In genomic region chr4:59548560-59549174, GRCm38 (mm10) we compare ENCODE assay signal across 8 mouse cellular contexts. TPM values are rescaled to one million over a fixed set of nuclear protein-coding genes. Genes with fewer than 3 reads are reported as not detected.
DNase-seq lines count a peak whose midpoint lies in the region; ATAC-seq and TF ChIP-seq lines count a peak whose summit lies in the region.

No protein-coding gene starts in this region.

- H3K4me1 ChIP-seq in intestine, postnatal 0 days (replicated peaks; ENCODE audit: control insufficient read depth, insufficient read depth, low read length), result peaks cover 8% of the 10 kb centered on the region; the same call in 1 of the 2 replicates
- no peaks in the 10 kb centered on the region for H3K4me1 ChIP-seq in limb, embryonic 11.5 days (ENCODE audit: control insufficient read depth, insufficient read depth, low read length)
- H3K4me1 ChIP-seq in midbrain, embryonic 12.5 days, result peaks cover 7% of the 10 kb centered on the region; the same call in 1 of the 2 replicates

- peak overlapping the region; percentile 98 for H3K4me3 ChIP-seq in intestine, postnatal 0 days (ENCODE audit: low read depth, low read length)
- H3K4me3 ChIP-seq in limb, embryonic 11.5 days (ENCODE audit: low read depth, low read length), result peak overlapping the region; percentile 89
- peak overlapping the region; percentile 82 for H3K4me3 ChIP-seq in midbrain, embryonic 12.5 days

- H3K4me2 ChIP-seq in intestine, postnatal 0 days (replicated peaks; ENCODE audit: low read depth), result peak overlapping the region; percentile 83
- H3K4me2 ChIP-seq in limb, embryonic 11.5 days (ENCODE audit: low read depth, severe bottlenecking), result peak overlapping the region; percentile 60
- peak overlapping the region; percentile 58 for H3K4me2 ChIP-seq in midbrain, embryonic 12.5 days (replicated peaks)

- peak; percentile 81 for DNase-seq in 3134 (ENCODE audit: extremely low read depth, insufficient read length, low spot score)
- DNase-seq in adrenal gland, adult 2 months, result peak; percentile 90
- peak; percentile 37 for DNase-seq in embryo, embryonic 11.5 days (ENCODE audit: low read depth, low spot score)
- peak; percentile 75 for DNase-seq in limb, embryonic 11.5 days (ENCODE audit: low spot score)
- DNase-seq in spleen, postnatal 10 days (ENCODE audit: low spot score in 2 of 2), result peak; percentile 88

- under 1% methylated on average over 68 of the region's 83 CpGs for WGBS in intestine, postnatal 0 days
- WGBS in limb, embryonic 11.5 days, result under 1% methylated on average over 72 of the region's 83 CpGs
- WGBS in midbrain, embryonic 12.5 days, result under 1% methylated on average over 81 of the region's 83 CpGs

- H3K9me3 ChIP-seq in intestine, postnatal 0 days (ENCODE audit: control insufficient read depth), result no peaks in the 10 kb centered on the region
- H3K9me3 ChIP-seq in limb, embryonic 11.5 days (ENCODE audit: control insufficient read depth, low read length), result no peaks in the 10 kb centered on the region
- no peaks in the 10 kb centered on the region for H3K9me3 ChIP-seq in midbrain, embryonic 12.5 days

- ATAC-seq in granulocyte monocyte progenitor cell, adult 5-6 weeks (replicated peaks; ENCODE audit: poor library complexity, severe bottlenecking), result peak; percentile 39
- ATAC-seq in intestine, postnatal 0 days, result peak; percentile 58
- peak; percentile 74 for ATAC-seq in limb, embryonic 11.5 days (ENCODE audit: insufficient number of reproducible peaks, low FRiP score, low TSS enrichment, low read depth)
- peak; percentile 88 for ATAC-seq in midbrain, embryonic 12.5 days (ENCODE audit: low FRiP score, low read depth)

- H3K9ac ChIP-seq in intestine, postnatal 0 days (ENCODE audit: low read depth, low read length), result peak overlapping the region; percentile 99
- H3K9ac ChIP-seq in limb, embryonic 11.5 days (ENCODE audit: low read length), result peak overlapping the region; percentile 92
- peak overlapping the region; percentile 81 for H3K9ac ChIP-seq in midbrain, embryonic 12.5 days (replicated peaks)

- H3K27me3 ChIP-seq in intestine, postnatal 0 days (replicated peaks; ENCODE audit: control insufficient read depth, insufficient read depth, low read length), result no peaks in the 10 kb centered on the region
- no peaks in the 10 kb centered on the region for H3K27me3 ChIP-seq in limb, embryonic 11.5 days (ENCODE audit: control insufficient read depth, insufficient read depth, low read length)
- H3K27me3 ChIP-seq in midbrain, embryonic 12.5 days, result peaks cover 9% of the 10 kb centered on the region; the same call in 1 of the 2 replicates

- peak overlapping the region; percentile 100 for H3K27ac ChIP-seq in intestine, postnatal 0 days (ENCODE audit: low read depth, low read length)
- H3K27ac ChIP-seq in limb, embryonic 11.5 days (replicated peaks; ENCODE audit: low read depth, low read length), result peak overlapping the region; percentile 86
- peak overlapping the region; percentile 89 for H3K27ac ChIP-seq in midbrain, embryonic 12.5 days (replicated peaks)

- no peak; the same call in 1 of the 2 replicates for TF ChIP-seq CTCF in intestine, postnatal 0 days (IDR thresholded peaks at IDR 0.05; ENCODE audit: low read depth)

- no peaks in the 10 kb centered on the region for H3K36me3 ChIP-seq in intestine, postnatal 0 days (ENCODE audit: control insufficient read depth, insufficient read depth)
- H3K36me3 ChIP-seq in limb, embryonic 11.5 days (ENCODE audit: control insufficient read depth, insufficient read depth, low read length), result no peaks in the 10 kb centered on the region
- no peaks in the 10 kb centered on the region for H3K36me3 ChIP-seq in midbrain, embryonic 12.5 days

RNA-seq across cellular contexts. Expression of gene Ptbp3, which starts 0.5 kb away (rescaled TPM):
- 100 to 1,000 TPM in 1 of 2 experiments, 10 to 100 TPM in 1; 84.2 to 111 TPM for total RNA-seq in adrenal gland, adult 2 months (2021)
- polyA plus RNA-seq in adrenal gland, adult 2 months (2012; rRNA removed), result 22.5 and 40.9 TPM in 2 replicates
- 275 and 288 TPM in 2 replicates for total RNA-seq in granulocyte monocyte progenitor cell, adult 5-6 weeks (2014; fragmentation: Nextera tagmentation)
- total RNA-seq in granulocyte monocyte progenitor cell, adult 5-6 weeks (2017), result 260 and 270 TPM in 2 replicates
- polyA plus RNA-seq in intestine, postnatal 0 days (2015; fragmentation: Nextera tagmentation; extraction: Ambion mirVana), result 65.1 and 67.9 TPM in 2 replicates
- 47.7 and 56.6 TPM in 2 replicates for polyA plus RNA-seq in limb, embryonic 11.5 days (2014; fragmentation: Nextera tagmentation; extraction: Ambion mirVana)
- polyA plus RNA-seq in midbrain, embryonic 12.5 days (2016; fragmentation: Nextera tagmentation; extraction: Ambion mirVana), result 22.4 and 26.3 TPM in 2 replicates

RNA-seq across cellular contexts. Expression of gene Hsdl2, which starts 32.7 kb away (rescaled TPM):
- 100 to 1,000 TPM in 1 of 2 experiments, 10 to 100 TPM in 1; 73.7 to 106 TPM for total RNA-seq in adrenal gland, adult 2 months (2021)
- polyA plus RNA-seq in adrenal gland, adult 2 months (2012; rRNA removed), result 8.7 and 8.9 TPM in 2 replicates
- 25.8 and 36.0 TPM in 2 replicates for total RNA-seq in granulocyte monocyte progenitor cell, adult 5-6 weeks (2014; fragmentation: Nextera tagmentation)
- 58.1 and 61.4 TPM in 2 replicates for total RNA-seq in granulocyte monocyte progenitor cell, adult 5-6 weeks (2017)
- polyA plus RNA-seq in intestine, postnatal 0 days (2015; fragmentation: Nextera tagmentation; extraction: Ambion mirVana), result 22.3 and 23.1 TPM in 2 replicates
- 18.7 and 20.1 TPM in 2 replicates for polyA plus RNA-seq in limb, embryonic 11.5 days (2014; fragmentation: Nextera tagmentation; extraction: Ambion mirVana)
- polyA plus RNA-seq in midbrain, embryonic 12.5 days (2016; fragmentation: Nextera tagmentation; extraction: Ambion mirVana), result 30.0 and 30.4 TPM in 2 replicates

Comparison
In these comparisons a context has a peak if more than half of its experiments do, and no peak if none do; other contexts are left out.
1. Peak in every context shown above with its lines: DNase-seq, ATAC-seq, H3K4me3 ChIP-seq and H3K27ac ChIP-seq.
2. DNase-seq: peak in every context shown above with its lines; median percentile 90 in adrenal gland, adult 2 months; 88 in spleen, postnatal 10 days; 81 in 3134; 75 in limb, embryonic 11.5 days; 37 in embryo, embryonic 11.5 days.